Mouse (Mus musculus): ENCODE results near the gene Myt1l.

- TF ChIP-seq CTCF (IDR thresholded peaks at IDR 0.05; ENCODE audit: insufficient read depth, low read depth, low read length) (no peak), POLR2A (IDR thresholded peaks at IDR 0.05; ENCODE audit: insufficient read depth, low read depth, low read length) (no peak)
Observed at GRCm38 (mm10) chr12:29897533-29898085, 369.4 kb downstream of the Myt1l start.
